Mouse (Mus musculus) heart, postnatal 36 days (tissue): Measurements from ENCODE around the gene Aup1. TPM values are rescaled to one million over a fixed set of nuclear protein-coding genes. Genes with fewer than 3 reads are reported as not detected.

Experiments
- DNase-seq, 2 experiments: peaks; one replicate each; pipeline ENCODE4 v3.0.0; 2021 to 2022
- intact Hi-C: fragments of 180-260 bp; cut with DNase I; formaldehyde crosslinking; loops from one replicate; pipeline ENCODE4 v1.15.1; 2025
- total RNA-seq, 2 experiments: library from RNA; stranded (reverse); gene quantifications; 2 replicates each; pipeline ENCODE4 v1.2.3; 2021

The Aup1 gene
- 10 to 100 TPM; 78.1 to 82.2 TPM for total RNA-seq

DNA sequence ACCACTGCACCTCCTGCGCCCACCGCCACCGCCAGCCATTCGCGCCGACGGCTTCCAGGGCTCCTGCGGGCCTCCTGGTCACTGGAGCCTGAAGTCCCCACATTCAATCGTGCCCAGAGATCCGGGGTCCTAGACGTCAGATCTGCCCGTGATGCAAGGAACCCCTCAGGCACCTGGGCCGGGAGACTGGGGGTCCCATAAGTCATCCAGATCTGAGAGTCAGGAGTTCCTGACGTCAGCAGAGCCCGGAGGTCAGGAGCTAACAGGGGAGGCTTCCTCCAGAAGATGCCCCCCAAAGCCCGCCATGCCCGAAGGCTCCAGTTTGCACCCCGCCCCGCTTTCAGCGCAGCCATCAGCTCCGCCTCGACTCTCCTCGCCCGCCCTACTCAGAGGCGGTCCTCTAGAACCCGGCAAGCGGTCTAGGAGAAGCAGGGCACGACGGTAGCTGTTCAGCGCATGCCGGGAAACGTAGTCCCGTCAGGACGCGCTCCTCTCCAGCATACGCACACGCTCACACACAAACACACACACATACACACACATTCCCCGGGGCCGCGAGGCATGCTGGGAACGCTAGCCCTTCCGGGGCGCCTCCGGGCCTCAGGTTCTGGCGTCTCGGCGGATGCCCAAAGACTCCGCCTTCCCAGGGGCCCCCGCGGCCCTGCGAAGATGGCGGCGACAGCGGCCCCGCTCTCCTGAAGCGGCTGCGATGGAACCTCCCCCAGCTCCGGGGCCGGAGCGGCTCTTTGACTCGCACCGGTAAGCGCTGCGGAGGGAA is at the start of gene Aup1:
Gene Aup1 (plus strand): TSS at position 448 of the 778 bp plus-strand sequence.
- intact Hi-C loops: loop anchor here (1.0 to 5.0 kb wide), 4 partner anchors 24 to 363 kb away; partner anchors contain the start of genes Ccdc142 and Gm42688
- DNase-seq: peak; percentile 95

- peak in 1 of 2 experiments; percentile 23 for DNase-seq
- intact Hi-C loops: no loop called here
Measured at GRCm38 (mm10) chr6:83004872-83005271, 49.4 kb upstream of the Aup1 start.

- DNase-seq: no peak
- intact Hi-C loops: no loop called here
Measured at GRCm38 (mm10) chr6:83005444-83006011, 48.8 kb upstream of the Aup1 start.

DNA sequence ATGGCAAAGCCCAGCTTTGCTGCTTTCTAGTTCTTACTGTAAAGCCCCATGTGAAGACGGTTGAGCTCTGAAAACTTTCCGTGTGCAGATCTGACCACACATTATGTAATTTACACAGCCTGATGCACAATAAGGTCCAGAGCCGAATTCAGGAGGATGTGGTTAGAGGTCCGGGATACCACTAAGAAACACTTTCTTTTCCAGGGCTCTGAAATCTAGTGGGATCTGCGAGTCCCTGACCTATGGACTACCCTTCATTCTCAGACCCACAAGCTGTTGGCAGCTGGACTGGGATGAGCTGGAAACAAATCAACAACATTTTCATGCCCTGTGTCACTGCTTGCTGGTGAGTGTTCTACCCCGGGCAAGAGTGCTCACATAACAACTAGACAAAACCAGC is 48.2 kb upstream of the Aup1 start:
- intact Hi-C loops: no loop called here
- no peak for DNase-seq

- no peak for DNase-seq
- intact Hi-C loops: no loop called here
Measured at GRCm38 (mm10) chr6:83008659-83009058, 45.7 kb upstream of the Aup1 start.

DNA sequence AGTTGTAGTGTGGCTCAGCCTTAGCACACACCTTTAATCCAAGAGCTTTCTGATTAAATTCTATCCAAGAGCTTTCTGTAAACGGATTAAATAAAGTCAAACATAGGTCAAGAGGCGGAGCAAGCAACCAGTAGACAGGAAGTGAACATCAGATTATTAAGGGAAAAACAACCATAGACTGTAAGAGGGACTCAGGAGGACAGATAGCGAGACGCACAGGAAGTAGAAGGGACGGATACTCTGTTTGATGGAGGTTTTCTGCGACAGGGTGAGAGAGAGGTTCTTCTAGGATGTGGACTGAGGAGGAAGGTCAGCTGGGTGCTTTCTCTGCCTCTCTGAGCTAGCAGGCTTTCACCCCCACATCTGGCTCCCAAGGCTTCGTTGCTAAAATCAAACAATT is 44.3 kb upstream of the Aup1 start:
- intact Hi-C loops: no loop called here
- no peak for DNase-seq

- no peak for DNase-seq
- intact Hi-C loops: no loop called here
Measured at GRCm38 (mm10) chr6:83011255-83011654, 43.1 kb upstream of the Aup1 start.

- intact Hi-C loops: no loop called here
- DNase-seq: no peak
Measured at GRCm38 (mm10) chr6:83011756-83012155, 42.6 kb upstream of the Aup1 start.

- intact Hi-C loops: no loop called here
- DNase-seq: no peak
Measured at GRCm38 (mm10) chr6:83013444-83013843, 40.9 kb upstream of the Aup1 start.

- intact Hi-C loops: no loop called here
- DNase-seq: no peak
Measured at GRCm38 (mm10) chr6:83014482-83015466, 39.5 kb upstream of the Aup1 start.

DNA sequence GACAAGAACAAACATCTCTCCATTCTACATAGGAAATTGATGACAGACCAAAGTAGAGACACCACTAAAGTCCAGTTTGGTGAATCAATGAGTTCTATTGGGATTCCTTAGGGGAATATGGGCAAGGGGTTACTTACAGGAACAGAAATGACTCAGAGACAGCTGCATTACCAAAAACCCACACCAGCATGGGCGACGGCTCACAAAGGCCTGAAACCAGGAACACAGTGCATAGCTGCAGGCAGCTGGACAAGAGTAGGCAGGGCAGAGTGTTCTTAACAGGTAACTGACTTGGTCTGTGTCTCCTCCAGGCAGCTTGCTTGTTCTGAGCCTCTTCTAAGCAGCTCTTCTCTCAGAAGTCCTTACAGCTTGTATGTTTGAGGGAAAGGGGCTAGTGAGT is 38.6 kb upstream of the Aup1 start:
- no peak for DNase-seq
- intact Hi-C loops: no loop called here

DNA sequence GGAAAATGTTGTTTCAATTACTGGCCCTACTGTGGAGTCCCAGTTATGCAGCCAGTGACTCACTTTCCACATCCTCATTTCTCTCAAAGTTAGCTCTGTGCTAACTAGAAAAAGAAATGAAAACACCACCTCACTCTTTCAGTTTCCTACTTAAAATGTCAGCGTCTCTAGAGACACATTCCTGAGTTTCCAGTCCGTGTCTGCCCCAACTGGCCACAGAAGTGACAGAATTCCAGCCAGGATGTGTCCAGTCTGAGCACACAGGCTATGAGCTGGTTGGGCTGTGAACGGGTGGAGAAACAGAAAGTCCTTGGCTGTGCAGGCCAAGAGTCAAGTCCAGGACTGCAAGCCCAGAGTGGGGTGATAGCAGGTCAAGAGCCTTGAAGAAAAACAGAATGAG is 37.1 kb upstream of the Aup1 start:
- intact Hi-C loops: no loop called here
- DNase-seq: peak; percentile 55 to 63

DNA sequence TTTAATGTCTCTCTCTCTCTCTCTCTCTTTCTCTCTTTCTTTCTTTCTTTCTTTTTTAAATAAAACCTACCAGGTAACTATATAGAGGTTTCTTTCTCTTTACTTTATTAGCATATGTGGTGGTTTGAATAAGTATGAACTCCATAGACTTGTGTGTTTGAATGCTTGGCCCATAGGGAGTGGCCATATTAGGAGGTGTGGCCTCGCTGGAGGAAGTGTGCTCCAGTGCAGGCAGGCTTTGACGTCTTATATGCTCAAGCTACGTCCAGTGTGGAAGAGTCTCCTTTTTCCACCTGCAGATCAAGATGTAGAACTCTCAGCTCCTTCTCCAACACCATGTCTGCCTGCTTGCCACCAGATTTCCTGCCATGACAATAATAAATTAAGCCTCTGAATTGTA is 35.3 kb upstream of the Aup1 start:
- DNase-seq: no peak
- intact Hi-C loops: no loop called here

- DNase-seq: no peak
- intact Hi-C loops: no loop called here
Measured at GRCm38 (mm10) chr6:83020121-83020520, 34.2 kb upstream of the Aup1 start.

- no peak for DNase-seq
Measured at GRCm38 (mm10) chr6:83020836-83021593, 33.3 kb upstream of the Aup1 start.

GRCm38 (mm10) chr6:83023008-83023407 is 31.3 kb upstream of the Aup1 start:
- intact Hi-C loops: no loop called here

More at GRCm38 (mm10) chr6:83020836-83021593, 33.3 kb upstream of the Aup1 start:
- intact Hi-C loops: no loop called here

GRCm38 (mm10) chr6:83023786-83024185 is 30.5 kb upstream of the Aup1 start:
- intact Hi-C loops: no loop called here
- DNase-seq: no peak

More at GRCm38 (mm10) chr6:83023008-83023407, 31.3 kb upstream of the Aup1 start:
- DNase-seq: no peak

- intact Hi-C loops: no loop called here
- DNase-seq: no peak
Measured at GRCm38 (mm10) chr6:83024421-83024820, 29.9 kb upstream of the Aup1 start.

GRCm38 (mm10) chr6:83025221-83025620 is 29.1 kb upstream of the Aup1 start:
- intact Hi-C loops: no loop called here
- DNase-seq: no peak

GRCm38 (mm10) chr6:83027293-83027692 is 27.0 kb upstream of the Aup1 start:
- no peak for DNase-seq
- intact Hi-C loops: no loop called here
